Mouse (Mus musculus) ES-Bruce4 (cell line): Measurements from ENCODE around the gene D1Ertd622e.

Experiments used
- CTCF ChIP-seq: IDR thresholded peaks from one replicate; pipeline ENCODE4 v1.8.1; 2011; ENCODE audit warnings: low read depth, low read length
- EP300 ChIP-seq: IDR thresholded peaks from 2 replicates; pipeline ENCODE4 v1.6.1; 2011; ENCODE audit warnings: low read depth, low read length; ENCODE audit not compliant: insufficient read depth
- POLR2A ChIP-seq: IDR thresholded peaks from one replicate; pipeline ENCODE4 v1.8.1; 2011; ENCODE audit warnings: low read length; ENCODE audit not compliant: insufficient read depth

GRCm38 (mm10) chr1:97603361-97603760 lies 58.5 kb downstream of the D1Ertd622e start:
- no peak for TF ChIP-seq EP300
- TF ChIP-seq CTCF, result no peak
- no peak for TF ChIP-seq POLR2A
